Mouse (Mus musculus) stomach, postnatal 0 days (tissue): ENCODE measurements at regions not wholly inside any gene's neighbourhood (a gene's known extent, or its start where the extent isn't known, plus 50 kb on each side); places are given as distances from the start of the nearest gene placed in this dataset.

Experiments
- CTCF ChIP-seq: IDR thresholded peaks from 2 replicates; pipeline ENCODE4 v1.5.1; 2016; ENCODE audit warnings: antibody characterized with exemption, low read depth, mild to moderate bottlenecking, moderate library complexity
- EP300 ChIP-seq: optimal IDR thresholded peaks from 2 replicates; pipeline ENCODE3; 2016; ENCODE audit warnings: antibody characterized with exemption

DNA sequence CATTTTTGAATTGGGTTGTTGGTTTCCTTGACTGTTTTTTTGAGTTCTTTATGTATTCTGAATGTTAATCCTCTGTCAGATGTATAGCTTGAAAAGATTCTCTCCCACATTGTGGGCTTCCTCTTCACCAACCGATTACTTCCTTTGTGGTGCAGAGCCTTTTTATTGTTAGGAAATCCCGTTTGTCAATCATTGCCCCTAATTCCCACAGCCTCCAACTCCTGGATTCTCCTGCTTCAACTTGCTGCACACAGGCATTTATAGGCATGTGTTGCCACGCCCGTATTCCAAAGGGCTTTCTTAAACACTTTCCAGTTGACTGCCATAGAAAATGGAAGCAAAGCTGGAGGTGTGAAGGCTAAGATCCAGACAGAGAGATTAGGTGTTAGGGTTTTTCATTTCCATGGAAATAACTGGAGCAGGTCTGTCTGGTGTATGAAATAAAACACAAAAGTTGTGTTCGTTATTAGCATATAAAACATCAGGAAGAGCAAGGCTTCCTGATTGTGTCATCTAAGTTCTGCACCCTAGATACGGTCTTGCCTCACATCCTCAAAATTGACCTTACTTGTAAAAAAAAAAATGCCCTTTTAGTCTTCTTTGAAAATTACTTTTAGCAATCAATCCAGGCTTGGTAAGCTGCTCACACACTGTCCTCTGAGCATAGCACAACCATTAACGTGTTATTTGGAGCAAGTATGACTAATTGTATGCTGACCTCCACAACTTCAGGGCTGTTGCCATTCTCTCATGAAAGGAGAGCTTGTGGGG lies 87.7 kb upstream of the Tex13c2 start:
- TF ChIP-seq CTCF (no peak), EP300 (no peak)
